Mouse (Mus musculus) heart, postnatal 4 days (tissue): Measurements from ENCODE around the gene Poc1a. TPM values are rescaled to one million over a fixed set of nuclear protein-coding genes. Genes with fewer than 3 reads are reported as not detected.
A peak's percentile ranks its signal among the peaks of the same experiment; 100 is the strongest.

Experiments
- DNase-seq: peaks from one replicate; pipeline ENCODE4 v3.0.0; 2021
- total RNA-seq, 2 experiments: library from RNA; stranded (reverse); gene quantifications; 2 replicates each; pipeline ENCODE4 v1.2.3; 2021

The Poc1a gene
- total RNA-seq, 2 experiments from 2014 or later, result 17.0 to 19.3 TPM

DNA sequence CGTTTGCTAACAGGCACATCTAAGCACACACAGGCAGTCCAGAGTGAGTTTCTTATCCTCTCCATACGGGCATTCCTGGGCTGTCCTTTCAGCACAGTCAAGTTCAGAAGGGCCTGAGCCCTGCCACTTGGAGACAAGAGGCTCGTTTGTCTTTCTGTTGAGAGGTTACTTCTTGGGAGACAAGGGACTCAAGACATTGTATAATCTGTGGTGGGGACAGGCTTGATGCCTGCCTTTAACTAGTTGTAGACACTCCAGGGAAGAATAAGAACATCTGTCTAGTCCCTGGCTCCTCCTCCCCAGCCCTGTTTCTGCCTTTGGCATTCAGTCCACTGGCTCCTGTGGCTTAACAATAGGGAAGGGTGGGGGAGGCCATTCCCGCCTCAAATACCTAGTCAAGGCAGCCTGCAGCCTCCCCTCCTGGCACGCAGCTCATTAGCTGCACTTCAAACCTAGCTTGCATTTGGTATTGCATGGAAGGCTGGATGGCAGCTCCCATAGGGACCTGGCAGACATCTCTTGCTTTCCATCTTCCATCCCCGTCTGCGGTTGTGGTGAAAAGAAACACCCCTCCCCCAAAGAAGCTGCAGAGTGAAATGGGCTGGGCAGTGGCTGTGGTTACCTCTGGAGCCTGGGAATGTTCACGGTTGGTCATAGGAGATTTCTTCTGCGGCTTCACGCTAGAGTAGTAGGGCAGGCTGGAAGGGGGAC, 57.8 kb downstream of the Poc1a start:
- DNase-seq, result no peak

DNA sequence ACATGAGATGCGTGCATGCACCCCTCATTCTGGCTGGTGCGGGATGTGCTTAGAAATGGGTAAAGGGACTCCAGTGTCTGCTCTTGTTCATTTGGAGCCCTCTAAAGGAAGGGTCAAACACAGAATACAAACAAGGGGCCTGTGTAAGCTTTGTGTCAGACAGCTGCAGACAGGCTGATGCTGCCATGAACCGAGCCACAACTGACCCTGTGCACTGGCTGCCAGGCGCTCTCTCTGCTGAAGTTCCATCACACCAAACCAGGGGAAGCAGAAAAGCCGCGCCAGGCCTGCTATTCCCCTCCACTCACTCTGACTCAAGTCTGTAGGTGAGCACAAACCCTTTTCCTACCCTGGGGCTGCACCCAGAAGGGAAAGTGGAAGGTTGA, 58.3 kb downstream of the Poc1a start:
- DNase-seq, result no peak

DNA sequence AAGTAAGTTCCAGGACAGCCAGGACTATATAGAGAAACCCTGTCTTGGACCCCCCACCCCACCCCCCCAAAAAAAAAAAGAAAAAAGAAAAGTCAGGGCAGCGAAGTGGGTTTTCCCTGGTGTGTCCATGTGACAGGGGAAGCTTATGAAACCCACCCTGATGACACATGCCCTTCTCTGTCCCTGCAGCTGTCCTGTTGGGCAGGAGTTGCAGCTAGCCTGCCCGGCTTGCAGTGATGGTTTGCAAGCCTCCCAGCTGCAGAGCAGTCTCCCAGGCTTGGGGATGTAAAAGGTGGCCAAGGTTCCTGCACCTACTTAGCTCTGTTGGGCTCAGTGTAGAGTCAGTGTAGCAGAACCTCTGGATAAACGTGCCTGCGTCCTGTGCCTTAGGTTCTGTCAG, 58.9 kb downstream of the Poc1a start:
- DNase-seq, result no peak

DNA sequence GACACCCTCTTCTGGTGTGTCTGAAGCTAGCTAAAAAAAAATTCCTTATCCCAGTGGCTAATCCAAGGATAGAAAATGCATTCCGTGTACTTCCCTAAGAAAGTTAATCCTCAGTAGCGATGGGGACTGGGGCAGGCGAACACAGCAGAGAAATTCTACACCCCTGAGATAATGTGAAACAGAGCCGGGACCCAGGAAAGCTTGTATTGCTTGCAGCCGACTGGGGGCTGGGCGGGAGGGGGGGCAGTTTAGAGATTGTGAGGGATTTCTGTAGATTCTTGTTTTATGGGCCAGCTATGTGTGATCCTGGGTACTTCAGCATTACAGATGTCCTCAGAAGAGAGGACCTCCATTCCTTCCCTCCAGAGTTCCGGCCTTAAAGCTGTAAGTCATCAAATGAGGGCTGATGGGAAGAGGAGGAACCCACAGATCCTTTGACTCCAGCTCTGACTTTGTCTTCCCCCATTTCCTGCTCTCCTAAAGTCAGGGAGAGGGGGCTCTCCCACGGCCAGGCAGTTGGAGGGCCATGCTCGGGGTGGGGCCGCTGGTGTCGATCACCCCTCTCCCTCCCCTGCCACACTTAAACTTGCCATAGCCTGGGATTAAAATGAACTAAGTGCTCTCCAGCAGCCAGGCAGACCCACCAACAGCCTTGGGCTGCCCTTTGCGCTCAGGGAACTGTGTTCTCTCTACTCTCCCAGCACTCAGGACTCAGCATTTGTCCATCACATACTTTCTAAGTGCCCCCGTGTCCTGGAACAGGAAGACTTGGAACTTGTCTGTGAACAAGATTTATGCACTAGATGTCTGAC, 59.8 kb downstream of the Poc1a start:
- no peak for DNase-seq

DNA sequence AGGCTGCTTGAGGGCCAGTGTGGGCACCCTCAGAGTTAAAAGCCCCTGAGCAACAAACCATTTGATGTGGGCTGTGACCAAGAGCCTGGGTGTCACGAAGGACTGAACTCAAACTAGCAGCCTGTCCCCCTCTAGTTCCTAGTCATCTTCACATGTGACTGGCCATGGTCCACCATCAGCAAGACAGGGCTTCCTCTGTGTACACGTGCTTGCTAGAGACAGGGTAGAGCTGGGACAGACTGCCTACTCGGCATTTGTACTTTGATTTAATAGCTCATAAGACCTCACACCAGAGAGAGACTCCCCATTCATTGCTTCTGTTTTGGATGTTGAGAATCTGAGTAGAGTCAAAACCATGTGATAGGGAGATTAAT, 60.4 kb downstream of the Poc1a start:
- DNase-seq, result no peak

DNA sequence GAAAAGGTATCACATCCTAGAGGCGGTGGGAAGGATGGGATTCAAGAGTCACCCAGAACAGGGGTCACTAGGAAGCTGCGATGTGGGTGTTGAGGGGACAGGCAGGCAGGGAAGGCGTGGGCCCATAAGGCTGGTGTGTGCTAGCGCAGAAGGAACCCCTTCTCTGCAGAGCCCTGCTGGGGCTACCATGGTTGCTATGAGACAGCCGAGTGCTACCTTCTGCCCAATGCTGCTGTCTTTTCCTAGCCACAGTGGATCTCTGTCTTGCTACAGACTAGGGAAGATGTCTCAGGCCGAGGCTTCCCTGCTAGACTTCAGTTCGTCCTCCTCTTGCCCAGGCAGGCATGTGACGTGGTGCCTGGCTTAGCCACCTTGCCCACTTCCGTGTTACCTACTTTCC, 61.7 kb downstream of the Poc1a start:
- DNase-seq, result no peak

DNA sequence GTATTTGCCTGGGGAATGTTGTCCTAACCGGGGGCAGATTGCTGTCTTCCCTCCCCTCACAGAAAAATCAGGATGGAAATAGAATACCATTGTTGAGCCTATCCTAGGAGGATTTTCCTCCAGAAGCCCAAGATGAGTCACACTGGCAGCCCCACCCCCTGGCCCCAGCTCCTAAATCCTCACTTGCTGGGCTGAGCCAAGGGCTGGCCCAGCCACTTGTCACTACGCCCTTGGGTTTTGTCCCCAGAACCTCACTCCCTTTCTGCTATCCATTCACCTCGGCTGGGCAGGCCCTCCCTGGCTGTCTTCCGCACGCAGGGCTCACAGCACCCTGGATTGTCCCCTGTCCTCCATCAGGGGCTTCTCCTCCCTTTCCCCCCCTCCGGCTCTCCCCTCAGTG, 64.3 kb downstream of the Poc1a start:
- DNase-seq, result peak; percentile 86

DNA sequence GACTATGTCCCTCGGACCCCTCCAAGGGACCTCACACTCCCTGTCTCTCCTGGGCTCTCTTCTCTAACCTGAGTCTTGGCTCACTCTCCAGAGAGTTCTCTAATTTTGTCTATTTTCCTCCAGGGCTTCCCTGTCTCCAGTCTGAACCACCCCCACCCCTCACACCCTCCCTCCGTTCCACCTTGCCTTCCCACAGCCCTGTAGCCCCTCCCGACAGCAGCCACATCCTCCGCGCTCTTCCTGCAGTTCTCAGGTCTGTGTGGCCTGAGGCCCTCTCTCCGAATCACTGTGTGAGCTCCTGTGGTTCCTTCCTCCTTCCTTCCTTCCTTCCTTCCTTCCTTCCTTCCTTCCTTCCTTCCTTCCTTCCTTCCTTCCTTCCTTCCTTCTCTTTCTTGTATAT, 64.8 kb downstream of the Poc1a start:
- DNase-seq, result no peak

DNA sequence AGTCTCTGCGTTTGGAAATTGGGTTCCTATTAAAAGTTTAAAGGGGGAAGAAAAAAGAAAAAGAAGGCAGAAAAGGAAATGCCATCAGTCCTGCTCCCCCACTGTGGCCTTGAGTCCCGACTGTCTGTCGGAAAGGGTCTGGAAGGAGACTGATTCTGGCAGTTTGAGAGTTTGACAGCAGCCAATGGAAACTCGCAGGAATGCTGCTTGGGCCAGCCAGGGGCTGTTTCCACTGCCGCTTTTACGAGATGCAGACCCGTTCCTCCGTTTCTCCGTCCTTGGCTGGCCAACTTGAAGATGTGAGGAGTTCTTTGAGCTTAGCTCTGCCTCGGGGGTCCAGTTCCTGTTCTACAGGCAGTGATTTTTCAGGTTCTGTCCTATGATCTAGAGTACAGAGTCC, 67.4 kb downstream of the Poc1a start:
- DNase-seq, result no peak

DNA sequence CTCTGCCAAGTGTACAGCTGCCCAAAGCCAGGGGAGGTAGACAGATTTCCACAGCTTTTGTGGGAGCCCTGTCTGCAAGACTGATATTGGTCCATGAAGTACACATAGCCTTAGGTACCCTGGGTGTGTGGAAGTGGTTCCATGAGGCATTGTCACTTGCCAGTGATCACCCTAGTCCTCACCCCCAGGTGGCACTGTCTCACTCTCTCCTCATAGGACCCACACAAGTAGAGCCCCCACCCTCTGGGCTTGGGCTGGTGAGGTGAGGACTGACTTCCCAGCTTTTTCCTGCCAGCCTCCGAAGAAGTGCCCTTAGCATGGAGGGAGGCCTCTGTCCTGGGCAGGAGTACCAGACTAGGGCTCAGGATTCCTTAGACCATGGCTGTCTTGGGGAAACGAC, 68.2 kb downstream of the Poc1a start:
- DNase-seq, result peak; percentile 64

DNA sequence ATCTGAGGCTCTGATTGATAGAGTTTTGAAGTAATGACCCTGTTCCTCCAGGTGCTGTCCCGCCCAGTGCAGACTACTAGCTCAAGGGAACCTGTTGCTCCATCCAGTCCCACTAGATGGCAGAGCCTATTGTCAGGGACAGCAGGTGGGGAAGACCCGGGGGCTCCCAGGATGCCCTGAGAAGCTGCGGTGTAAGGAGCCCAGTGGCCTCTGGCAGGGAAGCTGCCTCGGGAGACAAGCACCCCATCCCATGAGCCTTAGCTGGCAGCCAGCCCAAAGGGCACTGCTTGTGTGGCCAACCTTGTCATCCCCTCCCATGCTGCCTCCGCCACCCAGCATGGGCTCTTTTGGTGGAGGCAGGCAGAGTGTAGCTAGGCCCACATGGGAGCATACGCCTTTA, 70.3 kb downstream of the Poc1a start:
- peak; percentile 43 for DNase-seq

DNA sequence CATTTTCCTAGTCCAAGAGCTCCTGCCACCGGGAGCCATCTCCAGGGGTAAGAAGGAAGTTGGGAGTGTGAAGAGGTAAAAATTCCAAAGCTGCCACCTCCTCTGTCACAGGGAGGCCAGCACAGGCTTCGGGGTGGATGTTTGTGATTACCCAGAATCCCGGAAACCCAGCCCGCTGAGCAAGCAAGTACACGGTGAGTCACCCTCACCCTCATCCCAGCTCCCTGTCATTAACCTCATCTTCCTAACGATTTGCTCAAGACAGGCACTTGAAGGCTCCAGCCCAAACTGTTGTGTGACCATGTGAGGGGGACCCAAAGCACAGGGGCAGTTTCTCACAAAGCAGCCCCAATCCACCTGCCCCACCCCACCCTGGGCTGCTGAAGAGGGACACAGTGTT, 72.9 kb downstream of the Poc1a start:
- no peak for DNase-seq

DNA sequence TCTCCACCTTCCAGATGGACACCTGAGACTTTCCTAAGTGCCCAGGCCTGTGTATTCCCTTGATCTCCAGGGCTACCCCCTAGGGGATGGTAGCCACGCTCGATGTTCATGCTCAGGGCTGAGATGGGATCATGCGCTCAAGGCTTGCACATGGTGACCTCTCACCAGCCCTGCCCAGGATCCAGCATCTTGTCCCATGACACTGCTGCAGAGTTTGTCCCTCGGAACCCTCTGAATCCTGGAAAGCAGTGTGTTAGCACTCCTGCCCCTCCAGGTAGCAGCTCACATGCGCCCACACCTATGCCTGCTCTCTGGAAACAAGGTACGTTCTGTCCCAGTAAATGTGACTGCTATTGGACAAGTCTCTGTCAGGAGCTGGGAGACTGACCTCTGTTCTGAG, 73.9 kb downstream of the Poc1a start:
- DNase-seq, result no peak

DNA sequence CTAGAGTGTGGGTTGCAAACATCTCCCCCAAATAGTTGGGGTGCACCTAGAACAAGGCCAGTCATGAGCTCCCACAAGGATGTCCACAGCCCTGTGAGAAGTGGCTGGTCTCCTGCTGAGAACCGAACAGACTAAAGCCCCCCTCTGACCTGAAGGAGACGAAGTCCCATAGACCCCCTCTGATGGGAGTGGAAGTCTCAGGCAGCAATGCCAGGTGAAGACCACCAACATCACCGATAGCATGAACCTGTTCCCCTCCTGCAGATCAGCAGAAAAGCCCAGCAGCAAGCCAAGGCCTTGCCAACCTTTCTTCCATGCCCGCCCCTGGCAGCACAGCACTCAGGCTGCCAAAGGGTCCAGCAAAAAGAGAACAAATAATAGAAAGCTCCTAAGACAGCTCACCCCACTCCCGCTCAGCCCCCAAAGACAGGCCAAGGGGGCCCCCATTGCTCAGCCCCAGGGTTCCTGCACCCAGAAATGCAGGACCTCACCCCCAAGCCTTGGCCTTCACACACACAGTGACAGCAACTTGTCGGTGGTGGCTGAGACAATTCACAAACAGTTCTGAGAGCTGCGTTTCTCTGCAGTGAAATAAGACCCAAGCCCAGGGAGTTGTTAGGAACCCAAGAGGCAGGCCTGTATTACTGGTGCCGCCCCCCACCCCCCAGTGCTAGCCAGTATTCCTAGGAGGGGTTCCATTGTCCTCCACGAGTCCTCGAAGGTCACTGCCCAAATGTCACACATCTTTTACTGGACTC, 74.5 kb downstream of the Poc1a start:
- no peak for DNase-seq

DNA sequence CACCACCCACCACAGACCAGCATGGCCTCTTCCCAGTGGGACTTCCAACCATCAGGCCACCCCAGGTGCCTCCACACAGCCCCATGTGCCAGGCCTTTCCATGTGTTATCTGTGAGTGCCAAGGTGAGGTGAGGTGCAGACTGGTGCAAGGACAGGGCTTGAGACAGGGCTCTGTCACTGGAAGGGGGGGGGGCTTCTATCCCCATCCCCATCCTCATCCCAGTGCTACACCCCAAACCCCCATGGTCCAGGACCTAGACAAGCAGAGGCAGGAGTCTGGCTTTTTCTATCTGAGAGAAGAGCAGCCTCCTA, 75.1 kb downstream of the Poc1a start:
- no peak for DNase-seq

DNA sequence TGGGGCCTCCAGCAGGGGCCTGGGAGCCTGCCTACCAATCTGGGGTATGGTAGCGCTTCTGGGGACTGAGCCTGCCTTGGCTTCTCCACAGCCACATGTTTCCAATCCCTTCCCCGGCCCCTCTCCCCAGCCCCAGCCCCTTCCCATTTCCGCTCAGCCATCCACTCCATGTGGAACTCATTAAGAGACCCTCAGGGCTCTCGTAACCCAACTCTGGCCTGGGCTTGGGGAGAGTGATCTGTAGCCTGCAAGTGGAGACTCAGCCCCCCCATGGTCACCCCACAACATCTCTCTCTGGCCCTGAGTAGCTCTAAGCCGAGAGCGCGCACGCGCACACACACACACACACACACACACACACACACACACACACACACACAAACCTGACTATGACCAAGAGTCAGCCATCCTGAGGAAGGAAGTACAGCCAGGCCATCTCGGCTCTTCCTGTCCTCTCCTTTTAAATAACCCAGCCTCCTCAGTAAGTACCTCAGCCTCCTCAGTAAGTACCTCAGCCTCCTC, 75.5 kb downstream of the Poc1a start:
- DNase-seq, result no peak

DNA sequence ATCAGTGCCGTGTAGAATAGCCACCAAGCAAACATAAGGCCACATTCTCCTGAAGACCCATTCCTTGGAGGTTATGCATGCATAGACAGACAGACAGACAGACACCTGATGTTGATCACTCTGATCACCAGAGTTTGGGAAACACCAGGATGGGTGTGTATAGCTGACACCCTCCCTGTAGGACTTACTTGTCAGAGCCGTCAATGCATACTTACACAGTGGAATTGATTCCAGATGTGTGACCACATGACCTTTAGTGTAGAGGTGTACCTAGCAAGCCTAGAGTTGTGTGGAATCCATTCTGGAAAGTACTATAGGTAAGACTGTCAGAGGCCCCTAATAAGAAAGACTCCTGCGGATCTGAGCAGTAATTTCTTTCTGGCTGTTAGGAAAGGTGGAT, 76.3 kb downstream of the Poc1a start:
- no peak for DNase-seq

DNA sequence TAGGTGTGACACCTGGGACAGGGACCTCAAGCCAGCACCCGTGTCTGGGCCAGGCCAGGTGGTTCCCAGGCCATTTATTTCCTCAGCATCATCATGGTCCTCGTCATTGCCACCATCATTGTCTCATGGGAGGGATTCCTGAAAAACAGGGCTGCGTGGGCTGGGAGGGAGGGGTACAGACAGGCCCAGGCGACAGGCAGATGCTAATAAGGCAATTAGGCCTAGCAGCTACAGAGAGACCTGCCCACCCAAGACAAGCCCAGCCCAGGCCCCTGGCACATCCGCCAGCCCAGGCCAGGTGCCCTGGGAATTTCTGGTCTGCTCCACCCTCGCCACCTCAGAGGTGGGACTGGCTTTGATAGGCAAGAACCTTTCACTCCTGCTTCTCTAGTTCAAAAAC, 78.4 kb downstream of the Poc1a start:
- no peak for DNase-seq

DNA sequence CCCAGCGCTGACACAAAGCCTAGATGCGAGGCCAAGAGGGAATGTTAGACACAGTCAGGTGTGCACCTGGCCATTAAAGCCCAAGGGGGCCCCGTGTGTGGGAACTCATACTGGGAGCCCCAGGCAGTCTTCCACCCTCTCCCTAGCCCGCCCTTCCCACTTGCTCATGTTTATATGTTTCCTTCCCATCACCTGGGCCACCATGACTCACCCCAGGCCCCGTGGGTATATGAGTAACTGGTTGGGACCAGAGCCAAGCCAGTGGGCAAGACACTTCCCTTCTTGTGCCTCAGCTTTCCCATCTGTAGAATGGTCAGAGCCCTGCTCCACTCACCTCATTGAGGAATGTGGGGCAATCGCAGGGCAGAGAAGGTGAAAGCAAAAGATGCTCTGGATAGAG, 80.3 kb downstream of the Poc1a start:
- no peak for DNase-seq

DNA sequence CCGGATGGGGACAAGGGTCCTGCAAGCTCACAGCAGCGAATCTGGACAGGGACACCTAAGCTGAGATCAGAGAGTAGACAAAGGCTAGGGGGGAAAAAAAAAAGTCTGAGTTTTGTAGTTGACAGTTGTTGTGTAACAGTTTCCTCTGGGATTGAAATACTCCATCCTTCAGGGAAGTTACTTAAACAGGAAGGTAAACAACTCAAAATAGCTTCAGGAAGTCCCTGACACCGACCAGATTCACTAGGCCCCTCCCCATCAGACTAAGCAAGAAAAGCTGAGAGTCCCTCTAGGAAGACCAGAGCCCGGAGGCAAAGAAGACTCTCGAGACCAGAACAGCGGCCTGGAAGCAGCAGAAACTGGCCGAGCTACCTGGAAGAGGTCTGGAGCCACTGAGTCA, 84.5 kb downstream of the Poc1a start:
- no peak for DNase-seq

DNA sequence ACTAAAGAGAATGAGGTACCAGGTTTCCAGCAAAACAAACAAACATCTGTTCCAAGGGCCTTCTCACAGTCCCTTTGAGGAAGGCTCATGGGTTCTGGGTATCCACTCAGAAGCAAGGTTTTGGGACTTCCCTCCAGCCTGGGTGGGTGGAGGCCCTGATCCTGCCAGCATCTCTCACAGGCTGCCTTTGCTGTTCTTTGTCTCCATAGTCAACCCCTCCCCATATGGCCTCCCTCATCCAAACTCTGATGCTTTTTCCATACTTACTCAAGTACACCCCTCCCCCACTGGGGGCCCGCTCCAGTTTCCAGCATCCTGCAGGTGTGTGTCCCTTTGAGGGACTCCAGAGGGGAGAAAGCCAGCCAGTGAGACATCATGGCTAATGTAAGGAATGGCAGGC, 85.3 kb downstream of the Poc1a start:
- DNase-seq, result no peak

DNA sequence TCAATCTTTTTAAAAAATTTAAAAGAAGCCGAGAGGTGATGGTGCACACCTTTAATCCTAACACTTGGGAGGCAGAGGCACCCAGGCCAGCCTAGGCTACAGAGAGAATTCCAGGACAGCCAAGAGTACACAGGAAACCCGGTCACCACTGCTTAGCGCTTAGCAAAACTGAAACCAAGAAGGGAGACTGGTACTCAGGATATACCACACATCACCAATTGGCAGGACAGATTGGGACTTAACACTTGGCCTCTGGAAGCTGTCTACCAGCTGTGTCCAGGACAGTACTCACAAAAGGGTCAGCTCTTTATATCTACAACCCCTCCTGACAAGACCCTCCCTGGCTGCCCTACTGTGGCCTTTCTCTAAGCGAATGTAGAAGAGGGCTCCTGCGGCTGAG, 86.1 kb downstream of the Poc1a start:
- DNase-seq, result no peak

DNA sequence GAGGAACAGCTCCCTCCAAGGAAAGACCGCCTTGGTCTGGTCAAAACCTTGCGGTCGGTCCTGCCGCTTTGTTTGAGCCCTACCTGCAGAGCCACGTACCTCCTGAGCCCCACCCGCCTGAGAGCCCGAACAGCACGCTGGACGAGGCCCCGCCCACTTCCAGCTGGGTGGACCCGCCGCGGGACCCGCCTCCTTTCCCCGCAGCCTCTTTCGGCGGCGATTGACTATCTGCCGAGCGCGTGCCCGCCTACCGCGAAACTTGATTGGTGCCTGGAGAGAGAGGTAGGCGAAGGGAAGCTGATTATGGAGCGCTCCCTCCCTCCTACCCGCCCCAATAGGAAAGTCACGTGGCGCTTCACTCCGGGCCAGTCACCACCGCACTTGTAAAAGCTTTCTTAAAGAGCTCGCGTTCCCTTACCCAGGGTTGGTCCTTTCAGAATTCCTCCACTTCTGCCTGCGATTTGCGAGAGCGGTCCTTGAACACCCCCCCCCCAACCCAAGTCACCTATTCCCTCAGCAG, 86.8 kb downstream of the Poc1a start:
- DNase-seq, result peak; percentile 98
